Mouse (Mus musculus) ES-E14 (cell line): ENCODE measurements at regions not wholly inside any gene's neighbourhood (a gene's known extent, or its start where the extent isn't known, plus 50 kb on each side); places are given as distances from the start of the nearest gene placed in this dataset.

Source experiments
- CHD2 ChIP-seq: IDR thresholded peaks from 2 replicates; pipeline ENCODE4 v1.6.1; 2014; ENCODE audit warnings: mild to moderate bottlenecking, low read depth, low read length, inconsistent platforms
- HCFC1 ChIP-seq: IDR thresholded peaks from 2 replicates; pipeline ENCODE4 v1.6.1; 2012; ENCODE audit warnings: low read length, inconsistent platforms, borderline replicate concordance; ENCODE audit not compliant: insufficient read depth
- MAFK ChIP-seq: IDR thresholded peaks from 2 replicates; pipeline ENCODE4 v1.6.1; 2014; ENCODE audit warnings: mild to moderate bottlenecking, low read depth, low read length, inconsistent platforms; ENCODE audit not compliant: insufficient read depth
- ZC3H11A ChIP-seq: IDR thresholded peaks from 2 replicates; pipeline ENCODE4 v1.6.1; 2012; ENCODE audit warnings: low read depth, mild to moderate bottlenecking, inconsistent platforms, low read length, borderline replicate concordance
- ZNF384 ChIP-seq: IDR thresholded peaks from 2 replicates; pipeline ENCODE4 v1.6.1; 2012; ENCODE audit warnings: low read depth, low read length, inconsistent platforms

DNA sequence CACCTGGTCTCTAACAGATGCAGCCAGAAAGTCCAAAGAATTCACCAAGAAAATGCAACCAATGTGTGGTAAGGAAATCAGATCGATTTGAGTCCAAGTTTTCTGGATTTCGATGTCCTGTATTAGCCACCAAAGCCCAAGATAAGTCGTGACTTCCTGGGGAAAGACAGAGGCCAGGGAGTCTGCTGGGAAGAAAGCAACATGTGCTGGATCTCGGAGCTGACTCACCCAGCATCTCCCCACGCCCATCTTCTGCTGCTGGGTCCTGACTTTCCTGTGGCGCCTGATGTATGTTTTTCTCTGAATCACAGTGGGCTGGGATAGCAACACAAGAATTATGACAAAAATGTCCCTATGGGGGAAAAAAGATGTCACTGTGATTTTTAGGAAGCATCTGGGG is 178.8 kb upstream of the Gm12728 start:
- TF ChIP-seq ZC3H11A (no peak), MAFK (no peak), ZNF384 (no peak), CHD2 (no peak), HCFC1 (no peak)
